Mouse (Mus musculus): ENCODE data around the gene Mrpl47. TPM values are rescaled to one million over a fixed set of nuclear protein-coding genes. Genes with fewer than 3 reads are reported as not detected.
"Not testable (repeated sequence)": the region's sequence is repeated elsewhere in the genome, so short reads cannot be mapped to it uniquely, and the experiment has no call there.

Gene Mrpl47
- polyA plus RNA-seq, 1 experiment from 2014 or later, result 31.0 TPM

GRCm38 (mm10) chr3:32736244-32737171, 897 bp downstream of the Mrpl47 start, which contains the start of gene Ndufb5:
TSS of gene Ndufb5 (plus strand) at chr3:32736990.
- WGBS, result under 1% methylated on average over 62 of the region's 62 CpGs
- ATAC-seq, result peak; percentile 96
- H3K9me3 ChIP-seq (ENCODE audit: control insufficient read depth), result no peaks in the 10 kb centered on the region
- H3K4me2 ChIP-seq (replicated peaks; ENCODE audit: low read depth), result peak within 1 kb of the TSS; percentile 91
- H3K4me1 ChIP-seq (replicated peaks; ENCODE audit: control insufficient read depth, insufficient read depth, low read length), result peaks cover 10% of the 10 kb centered on the region; the same call in 1 of the 2 replicates
- H3K36me3 ChIP-seq (ENCODE audit: control insufficient read depth, insufficient read depth), result peaks cover 20% of the 10 kb centered on the region
- H3K9ac ChIP-seq (ENCODE audit: low read depth, low read length), result peak within 1 kb of the TSS; percentile 87
- peak within 1 kb of the TSS; percentile 97 for H3K4me3 ChIP-seq (ENCODE audit: low read depth, low read length)
- 0 out of 2 replicates have a peak, but pooled peaks have one; percentile 9 for TF ChIP-seq CTCF (IDR thresholded peaks at IDR 0.05; ENCODE audit: low read depth)
- peak within 1 kb of the TSS; percentile 86 for H3K27ac ChIP-seq (ENCODE audit: low read depth, low read length)
- H3K27me3 ChIP-seq (replicated peaks; ENCODE audit: control insufficient read depth, insufficient read depth, low read length), result no peaks in the 10 kb centered on the region

DNA sequence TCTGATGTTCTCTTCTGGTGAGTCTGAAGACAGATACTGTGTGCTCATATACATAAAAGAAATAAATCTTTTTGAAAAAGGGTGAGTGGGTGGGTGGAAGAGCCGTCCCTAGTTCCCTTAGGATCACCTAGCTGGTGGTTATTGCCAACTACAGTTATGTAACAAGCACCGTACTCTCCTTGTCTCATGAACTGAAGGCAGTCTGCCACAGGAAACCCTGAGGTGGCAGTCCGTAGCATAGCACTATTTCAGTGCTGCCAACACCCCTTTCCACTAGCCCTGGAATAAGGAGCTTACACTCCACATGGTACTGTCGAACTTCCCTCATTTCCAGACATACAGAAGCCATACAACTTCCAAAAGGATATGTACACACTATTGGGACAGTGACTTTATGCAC, 9.5 kb downstream of the Mrpl47 start:
- Histone ChIP-seq H3K27me3 (replicated peaks; ENCODE audit: control insufficient read depth, insufficient read depth, low read length) (no peaks in the 10 kb centered on the region), H3K9ac (ENCODE audit: low read depth, low read length) (no peak overlapping the region), H3K4me2 (replicated peaks; ENCODE audit: low read depth) (no peak overlapping the region), H3K4me1 (replicated peaks; ENCODE audit: control insufficient read depth, insufficient read depth, low read length) (no peaks in the 10 kb centered on the region), H3K9me3 (ENCODE audit: control insufficient read depth) (no peaks in the 10 kb centered on the region), H3K27ac (ENCODE audit: low read depth, low read length) (no peak overlapping the region), H3K36me3 (ENCODE audit: control insufficient read depth, insufficient read depth) (peaks cover 80% of the 10 kb centered on the region), H3K4me3 (ENCODE audit: low read depth, low read length) (no peak overlapping the region)
- 87% methylated on average over 4 of the region's 4 CpGs for WGBS
- no peak for ATAC-seq
- no peak for TF ChIP-seq CTCF (IDR thresholded peaks at IDR 0.05; ENCODE audit: low read depth)

GRCm38 (mm10) chr3:32725951-32726350, 11.5 kb downstream of the Mrpl47 start:
- no peaks in the 10 kb centered on the region for H3K4me1 ChIP-seq (replicated peaks; ENCODE audit: control insufficient read depth, insufficient read depth, low read length)
- ATAC-seq, result no peak
- no peak overlapping the region for H3K27ac ChIP-seq (ENCODE audit: low read depth, low read length)
- TF ChIP-seq CTCF (IDR thresholded peaks at IDR 0.05; ENCODE audit: low read depth), result no peak
- no peak overlapping the region for H3K4me3 ChIP-seq (ENCODE audit: low read depth, low read length)
- H3K27me3 ChIP-seq (replicated peaks; ENCODE audit: control insufficient read depth, insufficient read depth, low read length), result no peaks in the 10 kb centered on the region
- H3K36me3 ChIP-seq (ENCODE audit: control insufficient read depth, insufficient read depth), result peaks cover 79% of the 10 kb centered on the region
- WGBS, result 89% methylated on average over 5 of the region's 5 CpGs
- no peak overlapping the region for H3K9ac ChIP-seq (ENCODE audit: low read depth, low read length)
- no peaks in the 10 kb centered on the region for H3K9me3 ChIP-seq (ENCODE audit: control insufficient read depth)
- H3K4me2 ChIP-seq (replicated peaks; ENCODE audit: low read depth), result no peak overlapping the region

- Histone ChIP-seq H3K4me1 (replicated peaks; ENCODE audit: control insufficient read depth, insufficient read depth, low read length) (no peaks in the 10 kb centered on the region), H3K4me2 (replicated peaks; ENCODE audit: low read depth) (no peak overlapping the region), H3K4me3 (ENCODE audit: low read depth, low read length) (no peak overlapping the region), H3K27ac (ENCODE audit: low read depth, low read length) (no peak overlapping the region), H3K36me3 (ENCODE audit: control insufficient read depth, insufficient read depth) (peaks cover 80% of the 10 kb centered on the region), H3K27me3 (replicated peaks; ENCODE audit: control insufficient read depth, insufficient read depth, low read length) (no peaks in the 10 kb centered on the region), H3K9ac (ENCODE audit: low read depth, low read length) (no peak overlapping the region), H3K9me3 (ENCODE audit: control insufficient read depth) (no peaks in the 10 kb centered on the region)
- ATAC-seq, result no peak
- no peak for TF ChIP-seq CTCF (IDR thresholded peaks at IDR 0.05; ENCODE audit: low read depth)
- 93% methylated on average over 7 of the region's 7 CpGs for WGBS
These were observed 13.2 kb downstream of the Mrpl47 start for GRCm38 (mm10) chr3:32724191-32724590.

- peaks cover 85% of the 10 kb centered on the region for H3K36me3 ChIP-seq (ENCODE audit: control insufficient read depth, insufficient read depth)
- H3K9me3 ChIP-seq (ENCODE audit: control insufficient read depth), result no peaks in the 10 kb centered on the region
- no peaks in the 10 kb centered on the region for H3K4me1 ChIP-seq (replicated peaks; ENCODE audit: control insufficient read depth, insufficient read depth, low read length)
- no peak overlapping the region for H3K4me2 ChIP-seq (replicated peaks; ENCODE audit: low read depth)
- WGBS, result 89% methylated on average over 5 of the region's 5 CpGs
- no peak overlapping the region for H3K4me3 ChIP-seq (ENCODE audit: low read depth, low read length)
- ATAC-seq, result no peak
- TF ChIP-seq CTCF (IDR thresholded peaks at IDR 0.05; ENCODE audit: low read depth), result no peak
- H3K27me3 ChIP-seq (replicated peaks; ENCODE audit: control insufficient read depth, insufficient read depth, low read length), result no peaks in the 10 kb centered on the region
- H3K27ac ChIP-seq (ENCODE audit: low read depth, low read length), result no peak overlapping the region
- no peak overlapping the region for H3K9ac ChIP-seq (ENCODE audit: low read depth, low read length)
These were observed 19.1 kb downstream of the Mrpl47 start for GRCm38 (mm10) chr3:32718271-32718670.

DNA sequence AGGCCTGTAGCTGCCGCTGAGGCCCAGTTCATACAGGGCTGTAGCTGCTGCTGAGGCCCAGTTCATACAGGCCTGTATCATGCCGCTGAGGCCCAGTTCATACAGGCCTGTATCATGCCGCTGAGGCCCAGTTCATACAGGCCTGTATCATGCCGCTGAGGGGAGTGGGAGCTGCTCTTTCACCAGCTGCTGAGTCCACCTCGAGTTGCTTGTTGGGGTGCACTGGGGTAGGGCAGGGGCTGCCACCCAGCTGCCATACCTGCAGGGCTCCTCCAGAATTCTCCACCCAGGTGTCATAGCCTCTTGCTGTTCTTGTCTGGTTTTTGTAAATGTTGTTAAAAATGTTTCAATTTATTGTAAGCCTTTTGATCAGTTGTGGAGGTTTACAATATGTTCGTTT, 20.0 kb downstream of the Mrpl47 start:
- not testable (repeated sequence) for H3K27me3 ChIP-seq (replicated peaks; ENCODE audit: control insufficient read depth, insufficient read depth, low read length); H3K4me1 ChIP-seq (replicated peaks; ENCODE audit: control insufficient read depth, insufficient read depth, low read length); ATAC-seq; H3K27ac ChIP-seq (ENCODE audit: low read depth, low read length); H3K9ac ChIP-seq (ENCODE audit: low read depth, low read length); H3K4me3 ChIP-seq (ENCODE audit: low read depth, low read length); H3K4me2 ChIP-seq (replicated peaks; ENCODE audit: low read depth); H3K9me3 ChIP-seq (ENCODE audit: control insufficient read depth)
- H3K36me3 ChIP-seq (ENCODE audit: control insufficient read depth, insufficient read depth), result peaks cover 86% of the 10 kb centered on the region
- WGBS, result 94% methylated on average over 6 of the region's 6 CpGs
